Mouse (Mus musculus) cerebellum, postnatal 25 days (tissue): ENCODE measurements around the gene Lmnb2.

Source experiments
- DNase-seq, 2 experiments: peaks; one replicate each; pipeline ENCODE4 v3.0.0; 2021; ENCODE audit warnings: mixed read lengths in 2 of 2

The Lmnb2 gene

GRCm38 (mm10) chr10:80929299-80930226, 11.5 kb upstream of the Lmnb2 start, which contains the start of gene Gadd45b:
Gadd45b (plus strand) TSS chr10:80930073.
- peak; percentile 98 to 99 for DNase-seq

- DNase-seq = peak; percentile 95 to 96
Measured at GRCm38 (mm10) chr10:80928586-80929298, 10.7 kb upstream of the Lmnb2 start.

GRCm38 (mm10) chr10:80925472-80925871, 7.4 kb upstream of the Lmnb2 start:
- no peak for DNase-seq

GRCm38 (mm10) chr10:80921923-80922322, 3.9 kb upstream of the Lmnb2 start:
- DNase-seq = no peak

GRCm38 (mm10) chr10:80917336-80917778, 688 bp downstream of the Lmnb2 start:
- DNase-seq = peak in 1 of 2 experiments; percentile 57

- peak in 1 of 2 experiments; percentile 57 for DNase-seq
Measured at GRCm38 (mm10) chr10:80915736-80916135, 2.3 kb downstream of the Lmnb2 start.

- DNase-seq = no peak
Measured at GRCm38 (mm10) chr10:80915260-80915659, 2.8 kb downstream of the Lmnb2 start.

- peak; percentile 84 to 85 for DNase-seq
Measured at GRCm38 (mm10) chr10:80914253-80914656, 3.8 kb downstream of the Lmnb2 start.

- DNase-seq = no peak
Measured at GRCm38 (mm10) chr10:80913364-80914011, 4.6 kb downstream of the Lmnb2 start.

- no peak for DNase-seq
Measured at GRCm38 (mm10) chr10:80911891-80912290, 6.2 kb downstream of the Lmnb2 start.

GRCm38 (mm10) chr10:80911354-80911753, 6.7 kb downstream of the Lmnb2 start:
- DNase-seq = no peak

GRCm38 (mm10) chr10:80909375-80910162, 8.5 kb downstream of the Lmnb2 start:
- no peak for DNase-seq

- DNase-seq = peak in 1 of 2 experiments; percentile 29
Measured at GRCm38 (mm10) chr10:80904709-80905108, 13.3 kb downstream of the Lmnb2 start.

- peak in 1 of 2 experiments; percentile 38 for DNase-seq
Measured at GRCm38 (mm10) chr10:80904004-80904693, 13.9 kb downstream of the Lmnb2 start.

- DNase-seq = peak in 1 of 2 experiments; percentile 24
Measured at GRCm38 (mm10) chr10:80903282-80903681, 14.8 kb downstream of the Lmnb2 start.

- no peak for DNase-seq
Measured at GRCm38 (mm10) chr10:80902273-80902940, 15.6 kb downstream of the Lmnb2 start.

GRCm38 (mm10) chr10:80901409-80902272, 16.4 kb downstream of the Lmnb2 start:
- peak; percentile 44 for DNase-seq

- peak; percentile 97 for DNase-seq
Measured at GRCm38 (mm10) chr10:80900318-80901247, 17.5 kb downstream of the Lmnb2 start, which contains the start of gene Timm13. Timm13 (minus strand) TSS chr10:80900969.
